Mouse (Mus musculus): Measurements from ENCODE around the gene Nploc4. TPM values are rescaled to one million over a fixed set of nuclear protein-coding genes. Genes with fewer than 3 reads are reported as not detected.

The Nploc4 gene
- 36.2 to 43.1 TPM (median 37.2 TPM) in 3 replicates for total RNA-seq (2017)

- peak; percentile 77 for ATAC-seq (replicated peaks; ENCODE audit: insufficient number of reproducible peaks, low FRiP score, low TSS enrichment, poor library complexity, severe bottlenecking)
Observed at GRCm38 (mm10) chr11:120437152-120437856, at the start of gene Nploc4. TSS of gene Nploc4 (minus strand) at chr11:120437708.

GRCm38 (mm10) chr11:120485251-120485650 is 47.7 kb upstream of the Nploc4 start:
- ATAC-seq (replicated peaks; ENCODE audit: insufficient number of reproducible peaks, low FRiP score, low TSS enrichment, poor library complexity, severe bottlenecking): no peak

GRCm38 (mm10) chr11:120484265-120484981 is 46.9 kb upstream of the Nploc4 start, which contains the start of gene Mrpl12:
TSS of gene Mrpl12 (plus strand) at chr11:120484613.
- peak; percentile 85 for ATAC-seq (replicated peaks; ENCODE audit: insufficient number of reproducible peaks, low FRiP score, low TSS enrichment, poor library complexity, severe bottlenecking)

- ATAC-seq (replicated peaks; ENCODE audit: insufficient number of reproducible peaks, low FRiP score, low TSS enrichment, poor library complexity, severe bottlenecking): no peak
Observed at GRCm38 (mm10) chr11:120483448-120483934, 46.0 kb upstream of the Nploc4 start.

- ATAC-seq (replicated peaks; ENCODE audit: insufficient number of reproducible peaks, low FRiP score, low TSS enrichment, poor library complexity, severe bottlenecking): no peak
Observed at GRCm38 (mm10) chr11:120472052-120472451, 34.5 kb upstream of the Nploc4 start.

- ATAC-seq (replicated peaks; ENCODE audit: insufficient number of reproducible peaks, low FRiP score, low TSS enrichment, poor library complexity, severe bottlenecking): no peak
Observed at GRCm38 (mm10) chr11:120467736-120468092, 30.2 kb upstream of the Nploc4 start.

GRCm38 (mm10) chr11:120467051-120467735 is 29.7 kb upstream of the Nploc4 start, which contains the start of gene Arl16:
TSS of gene Arl16 (minus strand) at chr11:120467607.
- ATAC-seq (replicated peaks; ENCODE audit: insufficient number of reproducible peaks, low FRiP score, low TSS enrichment, poor library complexity, severe bottlenecking): peak; percentile 98

GRCm38 (mm10) chr11:120465521-120465920 is 28.0 kb upstream of the Nploc4 start:
- ATAC-seq (replicated peaks; ENCODE audit: insufficient number of reproducible peaks, low FRiP score, low TSS enrichment, poor library complexity, severe bottlenecking): no peak

- no peak for ATAC-seq (replicated peaks; ENCODE audit: insufficient number of reproducible peaks, low FRiP score, low TSS enrichment, poor library complexity, severe bottlenecking)
Observed at GRCm38 (mm10) chr11:120464365-120464764, 26.9 kb upstream of the Nploc4 start.

GRCm38 (mm10) chr11:120463536-120463935 is 26.0 kb upstream of the Nploc4 start:
- no peak for ATAC-seq (replicated peaks; ENCODE audit: insufficient number of reproducible peaks, low FRiP score, low TSS enrichment, poor library complexity, severe bottlenecking)

- ATAC-seq (replicated peaks; ENCODE audit: insufficient number of reproducible peaks, low FRiP score, low TSS enrichment, poor library complexity, severe bottlenecking): no peak
Observed at GRCm38 (mm10) chr11:120458847-120459597, 21.5 kb upstream of the Nploc4 start.

GRCm38 (mm10) chr11:120457772-120458751 is 20.6 kb upstream of the Nploc4 start, which contains the start of the genes Oxld1 and Ccdc137:
TSS of gene Oxld1 (minus strand) at chr11:120458068.
TSS of gene Ccdc137 (plus strand) at chr11:120458115.
- ATAC-seq (replicated peaks; ENCODE audit: insufficient number of reproducible peaks, low FRiP score, low TSS enrichment, poor library complexity, severe bottlenecking): peak; percentile 93

GRCm38 (mm10) chr11:120457370-120457769 is 19.9 kb upstream of the Nploc4 start:
- ATAC-seq (replicated peaks; ENCODE audit: insufficient number of reproducible peaks, low FRiP score, low TSS enrichment, poor library complexity, severe bottlenecking): no peak

- ATAC-seq (replicated peaks; ENCODE audit: insufficient number of reproducible peaks, low FRiP score, low TSS enrichment, poor library complexity, severe bottlenecking): no peak
Observed at GRCm38 (mm10) chr11:120455413-120455812, 17.9 kb upstream of the Nploc4 start.

GRCm38 (mm10) chr11:120454965-120455364 is 17.5 kb upstream of the Nploc4 start:
- no peak for ATAC-seq (replicated peaks; ENCODE audit: insufficient number of reproducible peaks, low FRiP score, low TSS enrichment, poor library complexity, severe bottlenecking)

- ATAC-seq (replicated peaks; ENCODE audit: insufficient number of reproducible peaks, low FRiP score, low TSS enrichment, poor library complexity, severe bottlenecking): no peak
Observed at GRCm38 (mm10) chr11:120453306-120453705, 15.8 kb upstream of the Nploc4 start, which contains the start of gene Pde6g. TSS of gene Pde6g (minus strand) at chr11:120453500.

- ATAC-seq (replicated peaks; ENCODE audit: insufficient number of reproducible peaks, low FRiP score, low TSS enrichment, poor library complexity, severe bottlenecking): no peak
Observed at GRCm38 (mm10) chr11:120452246-120452645, 14.7 kb upstream of the Nploc4 start.
